Mouse (Mus musculus): ENCODE measurements around the gene Olfr119. TPM values are rescaled to one million over a fixed set of nuclear protein-coding genes. Genes with fewer than 3 reads are reported as not detected.
"Not testable (repeated sequence)": the region's sequence is repeated elsewhere in the genome, so short reads cannot be mapped to it uniquely, and the experiment has no call there.

Gene Olfr119
- polyA plus RNA-seq (2015; fragmentation: Nextera tagmentation; extraction: Ambion mirVana) = not detected in 2 replicates

- H3K4me3 ChIP-seq; H3K4me2 ChIP-seq; ATAC-seq (replicated peaks); H3K9me3 ChIP-seq; H3K36me3 ChIP-seq (replicated peaks); H3K4me1 ChIP-seq; H3K9ac ChIP-seq; H3K27me3 ChIP-seq (replicated peaks); H3K27ac ChIP-seq: not testable (repeated sequence)
- WGBS = 72% methylated on average over 1 of the region's 1 CpGs
Observed at GRCm38 (mm10) chr17:37696264-37696663, at the start of gene Olfr119. Olfr119 (plus strand) TSS chr17:37696564.

- Histone ChIP-seq H3K4me3 (no peak within 1 kb of the TSS), H3K9ac (no peak within 1 kb of the TSS), H3K36me3 (replicated peaks) (no peaks in the 10 kb centered on the region), H3K27ac (no peak within 1 kb of the TSS), H3K9me3 (no peaks in the 10 kb centered on the region), H3K4me2 (no peak within 1 kb of the TSS), H3K27me3 (replicated peaks) (no peaks in the 10 kb centered on the region), H3K4me1 (no peaks in the 10 kb centered on the region)
- WGBS = 60% methylated on average over 1 of the region's 1 CpGs
- no peak for ATAC-seq (replicated peaks)
Observed at GRCm38 (mm10) chr17:37663682-37664081, 32.7 kb upstream of the Olfr119 start, which contains the start of gene Olfr117. Olfr117 (minus strand) TSS chr17:37663782.

- Histone ChIP-seq H3K27ac (no peak within 1 kb of the TSS), H3K4me1 (no peaks in the 10 kb centered on the region), H3K4me3 (no peak within 1 kb of the TSS), H3K36me3 (replicated peaks) (no peaks in the 10 kb centered on the region), H3K27me3 (replicated peaks) (no peaks in the 10 kb centered on the region), H3K9me3 (no peaks in the 10 kb centered on the region), H3K4me2 (no peak within 1 kb of the TSS), H3K9ac (no peak within 1 kb of the TSS)
- no peak for ATAC-seq (replicated peaks)
- 65% methylated on average over 2 of the region's 2 CpGs for WGBS
Observed at GRCm38 (mm10) chr17:37666688-37667087, 29.7 kb upstream of the Olfr119 start, which contains the start of gene Olfr118. Olfr118 (plus strand) TSS chr17:37666988.

GRCm38 (mm10) chr17:37721508-37721907 is 25.1 kb downstream of the Olfr119 start, which contains the start of gene Olfr120:
Olfr120 (plus strand) TSS chr17:37721808.
- no peak for ATAC-seq (replicated peaks)
- 64% methylated on average over 1 of the region's 1 CpGs for WGBS
- H3K36me3 ChIP-seq (replicated peaks) = no peaks in the 10 kb centered on the region

DNA sequence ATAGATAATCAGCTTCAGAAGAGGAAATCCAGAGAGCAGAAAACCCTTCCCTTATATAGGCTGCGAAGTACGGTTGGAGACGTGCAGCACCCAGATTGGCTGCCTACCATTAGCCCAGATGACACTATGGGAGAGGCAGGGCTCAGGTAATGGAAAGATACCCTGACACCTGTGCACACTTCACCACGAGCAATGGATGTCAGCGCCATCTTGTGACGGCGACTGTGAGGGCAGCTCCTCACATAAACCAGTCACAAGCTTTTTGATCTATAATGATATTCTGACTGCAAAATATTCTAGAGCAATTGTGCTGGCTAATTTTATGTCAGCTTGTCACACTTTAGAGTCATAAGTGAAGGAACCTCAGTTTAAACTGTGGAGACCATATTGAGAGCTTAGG is 41.7 kb downstream of the Olfr119 start:
- no peaks in the 10 kb centered on the region for H3K36me3 ChIP-seq (replicated peaks)
- no peaks in the 10 kb centered on the region for H3K4me1 ChIP-seq
- no peak overlapping the region for H3K4me3 ChIP-seq
- 59% methylated on average over 7 of the region's 7 CpGs for WGBS
- no peak overlapping the region for H3K4me2 ChIP-seq
- no peak for ATAC-seq (replicated peaks)
- no peak overlapping the region for H3K27ac ChIP-seq
- H3K27me3 ChIP-seq (replicated peaks) = no peaks in the 10 kb centered on the region
- no peak overlapping the region for H3K9ac ChIP-seq
- H3K9me3 ChIP-seq = no peaks in the 10 kb centered on the region

More at GRCm38 (mm10) chr17:37721508-37721907, 25.1 kb downstream of the Olfr119 start, which contains the start of gene Olfr120:
- Histone ChIP-seq H3K27me3 (replicated peaks) (no peaks in the 10 kb centered on the region), H3K9me3 (no peaks in the 10 kb centered on the region), H3K4me2 (no peak within 1 kb of the TSS), H3K4me1 (no peaks in the 10 kb centered on the region), H3K4me3 (no peak within 1 kb of the TSS), H3K9ac (no peak within 1 kb of the TSS), H3K27ac (no peak within 1 kb of the TSS)

Other genes with a start within 250 kb of the Olfr119 start
- not detected in 2 replicates for gene Olfr109, start 237.6 kb upstream of the Olfr119 start, polyA plus RNA-seq (2015; fragmentation: Nextera tagmentation; extraction: Ambion mirVana)
- not detected in 2 replicates for gene H2-M2, start 213.0 kb upstream of the Olfr119 start, polyA plus RNA-seq (2015; fragmentation: Nextera tagmentation; extraction: Ambion mirVana)
- not detected in 2 replicates for gene Olfr110, start 204.1 kb upstream of the Olfr119 start, polyA plus RNA-seq (2015; fragmentation: Nextera tagmentation; extraction: Ambion mirVana)
- gene Olfr111, start 188.5 kb upstream of the Olfr119 start, polyA plus RNA-seq (2015; fragmentation: Nextera tagmentation; extraction: Ambion mirVana) = not detected in 2 replicates
- not detected in 2 replicates for gene Olfr112, start 127.1 kb upstream of the Olfr119 start, polyA plus RNA-seq (2015; fragmentation: Nextera tagmentation; extraction: Ambion mirVana)
- gene Olfr113, start 118.9 kb upstream of the Olfr119 start, polyA plus RNA-seq (2015; fragmentation: Nextera tagmentation; extraction: Ambion mirVana) = not detected in 2 replicates
- not detected in 2 replicates for gene Olfr114, start 103.8 kb upstream of the Olfr119 start, polyA plus RNA-seq (2015; fragmentation: Nextera tagmentation; extraction: Ambion mirVana)
- not detected in 2 replicates for gene Olfr115, start 69.5 kb upstream of the Olfr119 start, polyA plus RNA-seq (2015; fragmentation: Nextera tagmentation; extraction: Ambion mirVana)
- not detected in 2 replicates for gene Olfr116, start 69.4 kb upstream of the Olfr119 start, polyA plus RNA-seq (2015; fragmentation: Nextera tagmentation; extraction: Ambion mirVana)
- not detected in 2 replicates for gene Olfr117, start 32.8 kb upstream of the Olfr119 start, polyA plus RNA-seq (2015; fragmentation: Nextera tagmentation; extraction: Ambion mirVana)
- not detected in 2 replicates for gene Olfr118, start 29.6 kb upstream of the Olfr119 start, polyA plus RNA-seq (2015; fragmentation: Nextera tagmentation; extraction: Ambion mirVana)
- gene Olfr120, start 25.2 kb downstream of the Olfr119 start, polyA plus RNA-seq (2015; fragmentation: Nextera tagmentation; extraction: Ambion mirVana) = not detected in 2 replicates
- not detected in 2 replicates for gene Olfr121, start 52.3 kb downstream of the Olfr119 start, polyA plus RNA-seq (2015; fragmentation: Nextera tagmentation; extraction: Ambion mirVana)
- gene Olfr122, start 72.0 kb downstream of the Olfr119 start, polyA plus RNA-seq (2015; fragmentation: Nextera tagmentation; extraction: Ambion mirVana) = not detected in 2 replicates
- gene Olfr123, start 97.0 kb downstream of the Olfr119 start, polyA plus RNA-seq (2015; fragmentation: Nextera tagmentation; extraction: Ambion mirVana) = not detected in 2 replicates
- gene Olfr124, start 103.3 kb downstream of the Olfr119 start, polyA plus RNA-seq (2015; fragmentation: Nextera tagmentation; extraction: Ambion mirVana) = not detected in 2 replicates
- not detected in 2 replicates for gene Olfr125, start 136.4 kb downstream of the Olfr119 start, polyA plus RNA-seq (2015; fragmentation: Nextera tagmentation; extraction: Ambion mirVana)
- gene Olfr126, start 150.9 kb downstream of the Olfr119 start, polyA plus RNA-seq (2015; fragmentation: Nextera tagmentation; extraction: Ambion mirVana) = not detected in 2 replicates
- not detected in 2 replicates for gene Olfr127, start 203.9 kb downstream of the Olfr119 start, polyA plus RNA-seq (2015; fragmentation: Nextera tagmentation; extraction: Ambion mirVana)
- not detected in 2 replicates for gene Olfr128, start 224.0 kb downstream of the Olfr119 start, polyA plus RNA-seq (2015; fragmentation: Nextera tagmentation; extraction: Ambion mirVana)